Mouse (Mus musculus) stomach, postnatal 0 days (tissue): ENCODE measurements around the gene Upf1. TPM values are rescaled to one million over a fixed set of nuclear protein-coding genes. Genes with fewer than 3 reads are reported as not detected.

ENCODE experiments used
- ATAC-seq: fragments of 200-750 bp; cut with Nextera tagmentation; 2 replicates; pipeline ENCODE4 v1.8.0; 2017; ENCODE audit not compliant: low FRiP score, low TSS enrichment
- DNase-seq: peaks from one replicate; pipeline ENCODE4 v3.0.0-alpha.2; 2016; ENCODE audit warnings: low spot score
- H3K27ac ChIP-seq: fragments of 300-500 bp; sonication (generic); replicated peaks from 2 replicates; pipeline ENCODE4 v1.5.1; 2014; ENCODE audit warnings: mild to moderate bottlenecking, control low read depth
- H3K27me3 ChIP-seq: fragments of 300-500 bp; sonication (generic); 2 replicates; pipeline ENCODE4 v1.6.1; 2014; ENCODE audit warnings: low read length; ENCODE audit not compliant: control insufficient read depth, insufficient read depth
- H3K36me3 ChIP-seq: fragments of 300-500 bp; sonication (generic); 2 replicates; pipeline ENCODE4 v1.6.1; 2014; ENCODE audit warnings: low read length, mixed read lengths; ENCODE audit not compliant: control insufficient read depth, insufficient read depth
- H3K4me1 ChIP-seq: fragments of 300-500 bp; sonication (generic); replicated peaks from 2 replicates; pipeline ENCODE4 v1.6.1; 2014; ENCODE audit warnings: antibody characterized with exemption; ENCODE audit not compliant: control insufficient read depth, insufficient read depth
- H3K4me2 ChIP-seq: fragments of 300-500 bp; sonication (generic); replicated peaks from 2 replicates; pipeline ENCODE4 v1.6.1; 2014; ENCODE audit warnings: low read depth, mild to moderate bottlenecking, control low read depth, moderate library complexity
- H3K4me3 ChIP-seq: fragments of 300-500 bp; sonication (generic); 2 replicates; pipeline ENCODE4 v1.5.1; 2014; ENCODE audit warnings: low read depth, low read length, control low read depth
- H3K9ac ChIP-seq: fragments of 300-500 bp; sonication (generic); 2 replicates; pipeline ENCODE4 v1.6.1; 2014; ENCODE audit warnings: mild to moderate bottlenecking, low read length, control low read depth, mixed read lengths
- H3K9me3 ChIP-seq: fragments of 300-500 bp; sonication (generic); 2 replicates; pipeline ENCODE4 v1.6.1; 2016; ENCODE audit warnings: low read length; ENCODE audit not compliant: control insufficient read depth
- CTCF ChIP-seq: IDR thresholded peaks from 2 replicates; pipeline ENCODE4 v1.5.1; 2016; ENCODE audit warnings: antibody characterized with exemption, low read depth, mild to moderate bottlenecking, moderate library complexity
- EP300 ChIP-seq: optimal IDR thresholded peaks from 2 replicates; pipeline ENCODE3; 2016; ENCODE audit warnings: antibody characterized with exemption
- WGBS: fragments of 180-500 bp; shearing (Covaris S2); extraction: QIAGEN DNeasy Blood & Tissue Kit; methylation state at CpG from one replicate; pipeline ENCODE4 v1.1.7; 2014; 5-methylcytosine and 5-hydroxymethylcytosine counted together
- polyA plus RNA-seq: library from polyadenylated mRNA; unstranded; fragments of >200 nt; fragmentation: Nextera tagmentation; extraction: Ambion mirVana; gene quantifications from 2 replicates; pipeline ENCODE4 v1.2.1, GENCODE M21; 2015

Gene Upf1
- polyA plus RNA-seq, 1 experiment from 2014 or later: 9.5 TPM

DNA sequence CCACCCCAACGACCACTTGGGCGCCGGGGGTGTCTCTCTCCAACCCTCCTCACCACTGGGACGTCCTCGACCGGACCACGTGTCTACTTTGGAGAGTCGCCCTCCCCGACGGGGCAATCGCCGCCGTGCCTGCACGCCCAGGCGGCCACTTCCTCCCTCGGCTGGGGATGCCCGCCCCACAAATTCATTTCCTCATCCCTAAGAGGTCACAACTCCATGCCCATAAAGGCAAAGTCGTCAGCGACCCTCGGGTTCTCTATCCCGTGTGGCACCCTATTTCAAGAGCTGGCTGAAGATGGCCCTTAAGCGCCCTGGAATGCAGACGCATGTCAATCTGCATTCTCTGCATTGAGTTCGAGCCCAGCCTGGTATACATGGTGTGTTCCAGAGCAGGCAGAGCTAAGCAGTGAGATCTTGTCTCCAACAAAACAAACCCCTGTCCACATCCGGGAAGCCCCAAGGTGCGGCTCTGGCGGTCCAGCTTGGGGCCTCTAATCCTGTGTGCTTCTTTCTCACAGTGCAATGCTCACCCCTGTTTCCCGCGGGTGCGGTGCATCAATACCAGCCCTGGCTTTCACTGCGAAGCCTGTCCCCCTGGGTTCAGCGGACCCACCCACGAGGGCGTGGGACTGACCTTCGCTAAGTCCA lies 22.3 kb upstream of the Upf1 start:
- DNase-seq: no peak
- 0 out of 2 replicates have a peak, but pooled peaks cover 4% of the 10 kb centered on the region for H3K4me1 ChIP-seq
- no peaks in the 10 kb centered on the region for H3K36me3 ChIP-seq
- peak overlapping the region; percentile 42 for H3K4me3 ChIP-seq
- no peak overlapping the region for H3K9ac ChIP-seq
- WGBS: 5% methylated on average over 35 of the region's 35 CpGs
- 0 out of 2 replicates have a peak, but pooled peaks have one; percentile 9 for ATAC-seq
- TF ChIP-seq CTCF (no peak), EP300 (no peak)
- H3K27me3 ChIP-seq: peaks cover 23% of the 10 kb centered on the region
- H3K4me2 ChIP-seq: no peak overlapping the region
- no peaks in the 10 kb centered on the region for H3K9me3 ChIP-seq
- no peak overlapping the region for H3K27ac ChIP-seq

GRCm38 (mm10) chr8:70374318-70374927 lies 21.3 kb upstream of the Upf1 start:
- ATAC-seq: peak; percentile 66
- Histone ChIP-seq H3K4me3 (peak overlapping the region; percentile 42), H3K27ac (no peak overlapping the region), H3K36me3 (no peaks in the 10 kb centered on the region), H3K27me3 (peaks cover 23% of the 10 kb centered on the region), H3K9ac (peak overlapping the region; percentile 23; the same call in 1 of the 2 replicates), H3K4me2 (peak overlapping the region; percentile 54), H3K9me3 (no peaks in the 10 kb centered on the region), H3K4me1 (0 out of 2 replicates have a peak, but pooled peaks cover 4% of the 10 kb centered on the region)
- no peak for TF ChIP-seq EP300
- no peak for TF ChIP-seq CTCF
- DNase-seq: peak; percentile 75
- under 1% methylated on average over 43 of the region's 53 CpGs for WGBS

- peak within 1 kb of the TSS; percentile 42 for H3K4me3 ChIP-seq
- ATAC-seq (no peak), DNase-seq (no peak)
- WGBS: 4% methylated on average over 47 of the region's 47 CpGs
- H3K9me3 ChIP-seq: no peaks in the 10 kb centered on the region
- H3K36me3 ChIP-seq: no peaks in the 10 kb centered on the region
- H3K27ac ChIP-seq: no peak within 1 kb of the TSS
- H3K9ac ChIP-seq: peak within 1 kb of the TSS; percentile 23; the same call in 1 of the 2 replicates
- 0 out of 2 replicates have a peak, but pooled peaks cover 4% of the 10 kb centered on the region for H3K4me1 ChIP-seq
- H3K27me3 ChIP-seq: peaks cover 23% of the 10 kb centered on the region
- no peak for TF ChIP-seq EP300
- no peak for TF ChIP-seq CTCF
- H3K4me2 ChIP-seq: peak within 1 kb of the TSS; percentile 54
Observed at GRCm38 (mm10) chr8:70373397-70374317, 20.6 kb upstream of the Upf1 start, which contains the start of gene Comp. TSS of gene Comp (plus strand) at chr8:70373558.

- Histone ChIP-seq H3K4me1 (0 out of 2 replicates have a peak, but pooled peaks cover 4% of the 10 kb centered on the region), H3K4me3 (no peak overlapping the region), H3K4me2 (no peak overlapping the region), H3K36me3 (no peaks in the 10 kb centered on the region), H3K27me3 (peaks cover 23% of the 10 kb centered on the region), H3K27ac (no peak overlapping the region), H3K9ac (no peak overlapping the region), H3K9me3 (no peaks in the 10 kb centered on the region)
- DNase-seq (no peak), ATAC-seq (no peak)
- no peak for TF ChIP-seq EP300
- TF ChIP-seq CTCF: no peak
- 36% methylated on average over 6 of the region's 6 CpGs for WGBS
Observed at GRCm38 (mm10) chr8:70371951-70372350, 18.9 kb upstream of the Upf1 start.

GRCm38 (mm10) chr8:70370476-70370875 lies 17.4 kb upstream of the Upf1 start:
- TF ChIP-seq CTCF (no peak), EP300 (no peak)
- no peak overlapping the region for H3K27ac ChIP-seq
- H3K9me3 ChIP-seq: no peaks in the 10 kb centered on the region
- DNase-seq (no peak), ATAC-seq (no peak)
- WGBS: 90% methylated on average over 7 of the region's 7 CpGs
- no peaks in the 10 kb centered on the region for H3K36me3 ChIP-seq
- H3K4me2 ChIP-seq: no peak overlapping the region
- no peak overlapping the region for H3K4me3 ChIP-seq
- H3K27me3 ChIP-seq: peaks cover 16% of the 10 kb centered on the region; the same call in 1 of the 2 replicates
- H3K9ac ChIP-seq: no peak overlapping the region
- H3K4me1 ChIP-seq: 0 out of 2 replicates have a peak, but pooled peaks cover 4% of the 10 kb centered on the region
